Mouse (Mus musculus): ENCODE measurements around the gene Chdh. TPM values are rescaled to one million over a fixed set of nuclear protein-coding genes. Genes with fewer than 3 reads are reported as not detected.

Chdh gene
- polyA plus RNA-seq, 1 experiment from 2014 or later, result 0.45 TPM

- no peak for ATAC-seq (ENCODE audit: insufficient number of reproducible peaks, insufficient read depth, low FRiP score, low TSS enrichment, low read depth)
- 84% methylated on average over 9 of the region's 9 CpGs for WGBS
- Histone ChIP-seq H3K36me3 (peaks cover 8% of the 10 kb centered on the region), H3K4me1 (no peaks in the 10 kb centered on the region), H3K4me2 (no peak overlapping the region), H3K9ac (no peak overlapping the region), H3K27ac (no peak overlapping the region), H3K4me3 (no peak overlapping the region), H3K27me3 (no peaks in the 10 kb centered on the region), H3K9me3 (no peaks in the 10 kb centered on the region)
Observed at GRCm38 (mm10) chr14:30041836-30042235, 33.0 kb downstream of the Chdh start.

- no peak overlapping the region for H3K27ac ChIP-seq
- H3K27me3 ChIP-seq, result no peaks in the 10 kb centered on the region
- ATAC-seq (ENCODE audit: insufficient number of reproducible peaks, insufficient read depth, low FRiP score, low TSS enrichment, low read depth), result no peak
- no peak overlapping the region for H3K4me3 ChIP-seq
- H3K36me3 ChIP-seq, result peaks cover 12% of the 10 kb centered on the region
- no peak overlapping the region for H3K9ac ChIP-seq
- H3K9me3 ChIP-seq, result no peaks in the 10 kb centered on the region
- H3K4me1 ChIP-seq, result no peaks in the 10 kb centered on the region
- WGBS, result 90% methylated on average over 7 of the region's 7 CpGs
- no peak overlapping the region for H3K4me2 ChIP-seq
Observed at GRCm38 (mm10) chr14:30043356-30043940, 34.6 kb downstream of the Chdh start.

DNA sequence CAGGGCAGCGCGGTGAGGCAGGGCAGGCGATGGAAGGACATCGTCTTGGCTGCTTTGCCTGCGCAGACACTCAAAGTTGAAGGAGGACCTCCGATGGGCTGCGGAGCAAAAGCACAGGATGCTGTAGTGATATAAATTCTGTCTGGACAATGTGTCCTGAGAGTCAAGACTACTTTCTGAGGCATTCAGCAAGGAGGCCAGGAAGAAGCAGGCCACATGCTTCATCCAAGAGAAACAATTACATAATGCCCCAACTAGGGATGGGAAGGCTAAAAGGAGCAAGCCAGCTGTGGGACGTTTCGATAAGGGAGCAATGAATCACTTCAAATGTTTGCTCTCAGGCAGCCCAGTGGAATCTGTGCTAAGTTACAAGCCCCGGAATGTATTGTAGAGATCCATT is 36.4 kb downstream of the Chdh start:
- Histone ChIP-seq H3K4me2 (no peak overlapping the region), H3K36me3 (peaks cover 15% of the 10 kb centered on the region), H3K4me1 (no peaks in the 10 kb centered on the region), H3K27ac (no peak overlapping the region), H3K9ac (no peak overlapping the region), H3K27me3 (no peaks in the 10 kb centered on the region), H3K4me3 (no peak overlapping the region), H3K9me3 (no peaks in the 10 kb centered on the region)
- 86% methylated on average over 10 of the region's 10 CpGs for WGBS
- ATAC-seq (ENCODE audit: insufficient number of reproducible peaks, insufficient read depth, low FRiP score, low TSS enrichment, low read depth), result no peak

DNA sequence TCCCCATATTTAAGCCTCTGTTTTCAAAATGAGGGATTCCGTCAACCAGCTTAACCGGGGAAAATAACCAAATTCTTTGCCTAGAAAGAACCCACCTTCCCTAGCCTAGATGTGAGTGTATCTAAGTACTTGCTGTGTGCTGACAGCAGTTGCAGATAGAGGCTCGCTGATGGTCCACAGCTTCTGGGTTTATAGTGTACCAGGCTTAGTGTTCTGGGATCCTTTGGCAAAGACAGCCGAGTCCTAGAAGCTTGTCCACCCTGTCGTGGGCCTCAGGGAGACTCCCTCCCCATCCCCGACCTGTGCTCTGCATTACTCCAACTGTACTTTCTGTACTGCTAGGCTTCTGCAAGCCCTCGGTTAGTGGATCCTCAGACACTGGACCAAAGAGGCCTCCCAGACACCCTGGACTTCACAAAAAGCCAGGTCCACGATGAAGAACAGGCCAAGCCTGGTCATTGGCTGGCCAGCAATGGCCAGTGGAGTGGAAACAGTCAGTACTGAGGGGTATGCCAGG is 36.9 kb downstream of the Chdh start:
- H3K27ac ChIP-seq, result no peak overlapping the region
- no peaks in the 10 kb centered on the region for H3K9me3 ChIP-seq
- no peak overlapping the region for H3K4me2 ChIP-seq
- ATAC-seq (ENCODE audit: insufficient number of reproducible peaks, insufficient read depth, low FRiP score, low TSS enrichment, low read depth), result no peak
- H3K27me3 ChIP-seq, result no peaks in the 10 kb centered on the region
- H3K9ac ChIP-seq, result no peak overlapping the region
- H3K4me3 ChIP-seq, result no peak overlapping the region
- H3K36me3 ChIP-seq, result peaks cover 15% of the 10 kb centered on the region
- H3K4me1 ChIP-seq, result no peaks in the 10 kb centered on the region
- WGBS, result 88% methylated on average over 8 of the region's 8 CpGs

DNA sequence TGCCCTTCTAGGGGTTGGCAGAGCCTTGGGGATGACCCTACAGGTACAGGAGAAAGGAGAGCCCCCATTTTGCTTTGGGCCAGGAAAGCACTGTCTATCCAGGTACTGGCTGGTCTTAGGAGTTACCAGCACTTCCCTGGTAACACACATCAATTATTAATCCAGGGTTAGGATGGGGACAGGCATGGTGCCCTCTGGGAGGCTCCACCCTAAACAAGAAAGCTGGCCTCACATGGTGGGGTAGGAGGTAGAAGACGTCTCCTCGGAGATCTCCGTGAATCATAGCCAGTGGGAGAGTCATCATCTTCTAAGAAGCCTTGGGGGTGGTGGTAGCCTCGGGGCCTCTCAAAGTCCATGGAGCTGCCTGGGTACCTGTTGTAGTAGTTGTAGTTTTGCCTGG is 38.2 kb downstream of the Chdh start:
- no peak overlapping the region for H3K9ac ChIP-seq
- 96% methylated on average over 4 of the region's 4 CpGs for WGBS

DNA sequence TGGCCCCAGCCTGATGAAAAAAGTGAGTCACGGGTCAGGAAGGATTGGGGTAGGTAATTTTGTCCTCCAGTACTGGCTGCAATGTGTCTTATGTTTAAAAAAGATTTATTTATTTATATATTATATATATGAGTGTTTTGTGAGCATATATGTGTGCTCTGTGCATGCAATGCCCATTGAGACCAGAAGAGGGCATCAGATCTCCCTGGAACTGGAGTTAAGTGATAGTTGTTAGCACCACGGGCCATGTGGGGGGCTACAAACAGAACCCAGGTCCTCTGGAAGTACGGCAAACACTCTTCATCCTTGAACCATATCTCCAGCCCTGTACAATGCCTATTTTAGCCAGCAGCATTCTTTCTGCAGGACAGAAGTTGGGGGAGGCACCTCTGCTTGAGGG is 39.2 kb downstream of the Chdh start:
- H3K27me3 ChIP-seq, result no peaks in the 10 kb centered on the region
- H3K27ac ChIP-seq, result no peak overlapping the region
- no peak overlapping the region for H3K9ac ChIP-seq
- 87% methylated on average over 3 of the region's 3 CpGs for WGBS
- no peak overlapping the region for H3K4me2 ChIP-seq
- no peak for ATAC-seq (ENCODE audit: insufficient number of reproducible peaks, insufficient read depth, low FRiP score, low TSS enrichment, low read depth)
- H3K4me1 ChIP-seq, result no peaks in the 10 kb centered on the region
- H3K4me3 ChIP-seq, result no peak overlapping the region
- no peaks in the 10 kb centered on the region for H3K9me3 ChIP-seq
- H3K36me3 ChIP-seq, result peaks cover 7% of the 10 kb centered on the region

More for the DNA sequence above, 38.2 kb downstream of the Chdh start:
- no peak overlapping the region for H3K4me3 ChIP-seq
- no peaks in the 10 kb centered on the region for H3K9me3 ChIP-seq
- no peaks in the 10 kb centered on the region for H3K27me3 ChIP-seq
- H3K4me1 ChIP-seq, result no peaks in the 10 kb centered on the region
- H3K27ac ChIP-seq, result no peak overlapping the region
- H3K4me2 ChIP-seq, result no peak overlapping the region
- H3K36me3 ChIP-seq, result peaks cover 13% of the 10 kb centered on the region
- no peak for ATAC-seq (ENCODE audit: insufficient number of reproducible peaks, insufficient read depth, low FRiP score, low TSS enrichment, low read depth)

DNA sequence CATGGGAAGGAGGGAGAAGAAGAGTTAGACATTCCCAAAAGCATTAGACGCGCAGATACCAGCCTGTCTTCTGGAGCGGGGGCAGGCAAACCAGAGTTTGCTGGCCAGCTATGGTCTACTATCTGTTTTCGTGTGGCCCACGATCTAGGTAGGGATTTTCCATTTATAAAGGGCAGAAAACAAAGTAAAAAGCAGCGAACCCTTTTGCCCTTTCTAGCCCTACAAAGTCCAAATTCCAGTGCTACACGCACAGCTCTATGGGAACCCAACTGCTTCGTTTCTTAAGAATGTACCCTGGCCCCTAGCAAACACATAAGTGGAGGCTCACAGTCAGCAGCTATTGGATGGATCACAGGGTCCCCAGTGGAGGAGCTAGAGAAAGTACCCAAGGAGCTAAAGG is 41.5 kb downstream of the Chdh start:
- Histone ChIP-seq H3K9ac (no peak overlapping the region), H3K36me3 (peaks cover 7% of the 10 kb centered on the region), H3K4me1 (no peaks in the 10 kb centered on the region), H3K27ac (no peak overlapping the region), H3K4me2 (no peak overlapping the region), H3K9me3 (no peaks in the 10 kb centered on the region), H3K4me3 (no peak overlapping the region), H3K27me3 (no peaks in the 10 kb centered on the region)
- ATAC-seq (ENCODE audit: insufficient number of reproducible peaks, insufficient read depth, low FRiP score, low TSS enrichment, low read depth), result no peak
- WGBS, result 92% methylated on average over 8 of the region's 8 CpGs

GRCm38 (mm10) chr14:30054922-30055321 is 46.1 kb downstream of the Chdh start:
- no peak overlapping the region for H3K9ac ChIP-seq
- 78% methylated on average over 7 of the region's 7 CpGs for WGBS
- no peaks in the 10 kb centered on the region for H3K9me3 ChIP-seq
- no peaks in the 10 kb centered on the region for H3K36me3 ChIP-seq
- H3K27ac ChIP-seq, result no peak overlapping the region
- no peak overlapping the region for H3K4me2 ChIP-seq
- peaks cover 7% of the 10 kb centered on the region for H3K4me1 ChIP-seq
- H3K27me3 ChIP-seq, result no peaks in the 10 kb centered on the region
- no peak overlapping the region for H3K4me3 ChIP-seq
- ATAC-seq (ENCODE audit: insufficient number of reproducible peaks, insufficient read depth, low FRiP score, low TSS enrichment, low read depth), result no peak

DNA sequence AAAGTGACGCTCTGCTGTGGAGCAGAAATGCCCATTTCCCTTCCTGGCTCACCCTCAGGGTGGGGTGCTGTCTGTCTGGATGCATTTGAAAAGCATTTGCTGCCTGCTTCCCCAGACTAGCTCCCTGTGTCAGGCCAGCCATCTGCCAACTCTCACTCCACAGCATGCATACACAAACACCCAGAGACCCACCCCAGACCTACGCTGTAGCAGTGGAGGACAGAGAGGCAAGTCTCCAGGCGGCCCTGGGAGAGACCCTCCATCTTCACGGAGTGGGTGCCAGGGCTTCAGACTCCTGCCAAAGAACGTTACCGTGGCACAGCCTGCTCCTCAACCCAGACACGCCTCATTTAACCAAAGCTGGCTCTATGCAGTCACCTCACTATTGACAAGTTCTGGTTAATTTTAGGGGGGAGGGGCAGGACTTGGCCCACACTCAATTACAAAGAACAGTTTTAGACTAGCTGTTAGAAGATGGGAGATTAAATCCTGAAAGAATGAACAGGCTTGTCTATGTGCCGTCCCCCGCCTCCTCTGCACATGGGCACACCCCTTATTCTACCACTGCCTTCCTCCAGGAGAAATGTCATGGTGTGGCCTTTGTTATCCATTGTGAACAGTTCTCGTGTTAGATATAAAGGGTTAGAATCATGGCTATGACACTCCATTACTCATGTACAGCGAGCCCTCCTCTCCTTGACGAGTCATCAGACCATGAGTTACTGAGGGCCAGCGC is 47.4 kb downstream of the Chdh start:
- Histone ChIP-seq H3K27ac (no peak overlapping the region), H3K9ac (no peak overlapping the region)

DNA sequence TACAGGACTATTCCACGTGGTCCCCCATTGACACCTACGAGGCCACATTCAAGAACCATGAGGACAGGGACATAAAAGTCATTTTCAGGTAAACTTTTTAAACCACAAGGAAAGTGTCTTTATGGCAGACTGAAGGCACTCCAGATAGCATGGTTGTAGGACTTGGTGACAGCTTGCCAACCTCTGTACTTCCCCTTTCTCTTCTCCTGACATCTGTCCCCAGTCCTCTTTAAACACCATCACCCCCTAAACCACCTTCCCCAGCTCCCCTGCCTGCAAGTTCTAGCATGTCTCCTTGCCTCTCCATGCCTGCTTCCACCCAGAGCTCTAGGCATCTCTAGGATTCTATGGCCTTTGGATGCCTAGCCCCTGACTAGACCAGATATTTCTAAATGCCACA is 56.0 kb downstream of the Chdh start:
- Histone ChIP-seq H3K9me3 (no peaks in the 10 kb centered on the region), H3K27me3 (no peaks in the 10 kb centered on the region), H3K36me3 (no peaks in the 10 kb centered on the region), H3K4me2 (no peak overlapping the region), H3K27ac (no peak overlapping the region), H3K9ac (no peak overlapping the region), H3K4me1 (peaks cover 7% of the 10 kb centered on the region; the same call in 1 of the 2 replicates), H3K4me3 (no peak overlapping the region)
- 89% methylated on average over 2 of the region's 2 CpGs for WGBS
- no peak for ATAC-seq (ENCODE audit: insufficient number of reproducible peaks, insufficient read depth, low FRiP score, low TSS enrichment, low read depth)

More for the DNA sequence above, 47.4 kb downstream of the Chdh start:
- WGBS, result 71% methylated on average over 13 of the region's 13 CpGs
- no peak overlapping the region for H3K4me2 ChIP-seq
- no peaks in the 10 kb centered on the region for H3K9me3 ChIP-seq
- H3K4me3 ChIP-seq, result no peak overlapping the region
- no peak for ATAC-seq (ENCODE audit: insufficient number of reproducible peaks, insufficient read depth, low FRiP score, low TSS enrichment, low read depth)
- peaks cover 7% of the 10 kb centered on the region for H3K4me1 ChIP-seq
- H3K27me3 ChIP-seq, result no peaks in the 10 kb centered on the region
- no peaks in the 10 kb centered on the region for H3K36me3 ChIP-seq

GRCm38 (mm10) chr14:30066752-30067151 is 57.9 kb downstream of the Chdh start:
- WGBS, result 82% methylated on average over 12 of the region's 12 CpGs

GRCm38 (mm10) chr14:30068566-30068965 is 59.7 kb downstream of the Chdh start:
- H3K9me3 ChIP-seq, result no peaks in the 10 kb centered on the region
- no peak overlapping the region for H3K4me2 ChIP-seq
- no peak overlapping the region for H3K9ac ChIP-seq
- H3K27ac ChIP-seq, result no peak overlapping the region
- no peaks in the 10 kb centered on the region for H3K27me3 ChIP-seq
- peaks cover 10% of the 10 kb centered on the region; the same call in 1 of the 2 replicates for H3K36me3 ChIP-seq
- WGBS, result 57% methylated on average over 3 of the region's 3 CpGs
- no peak for ATAC-seq (ENCODE audit: insufficient number of reproducible peaks, insufficient read depth, low FRiP score, low TSS enrichment, low read depth)
- no peak overlapping the region for H3K4me3 ChIP-seq
- peaks cover 7% of the 10 kb centered on the region; the same call in 1 of the 2 replicates for H3K4me1 ChIP-seq

More at GRCm38 (mm10) chr14:30066752-30067151, 57.9 kb downstream of the Chdh start:
- Histone ChIP-seq H3K27ac (no peak overlapping the region), H3K9ac (no peak overlapping the region), H3K27me3 (no peaks in the 10 kb centered on the region), H3K4me1 (peaks cover 7% of the 10 kb centered on the region; the same call in 1 of the 2 replicates), H3K4me3 (no peak overlapping the region), H3K9me3 (no peaks in the 10 kb centered on the region), H3K36me3 (0 out of 2 replicates have a peak, but pooled peaks cover 5% of the 10 kb centered on the region), H3K4me2 (no peak overlapping the region)
- no peak for ATAC-seq (ENCODE audit: insufficient number of reproducible peaks, insufficient read depth, low FRiP score, low TSS enrichment, low read depth)

All from embryonic facial prominence, embryonic 13.5 days (tissue).